Mouse (Mus musculus) kidney, embryonic 15.5 days (tissue): ENCODE data around the gene Wbp1l. TPM values are rescaled to one million over a fixed set of nuclear protein-coding genes. Genes with fewer than 3 reads are reported as not detected.
A peak's percentile ranks its signal among the peaks of the same experiment; 100 is the strongest.
"Not testable (repeated sequence)": the region's sequence is repeated elsewhere in the genome, so short reads cannot be mapped to it uniquely, and the experiment has no call there.

Experiments
- ATAC-seq: fragments of 200-750 bp; cut with Nextera tagmentation; replicated peaks from 2 replicates; pipeline ENCODE4 v1.8.0; 2017; ENCODE audit warnings: moderate TSS enrichment; ENCODE audit not compliant: low FRiP score
- H3K27ac ChIP-seq: fragments of 300-500 bp; sonication (generic); 2 replicates; pipeline ENCODE4 v1.5.1; 2015; ENCODE audit warnings: mild to moderate bottlenecking, inconsistent platforms
- H3K27me3 ChIP-seq: fragments of 300-500 bp; sonication (generic); 2 replicates; pipeline ENCODE4 v1.6.1; 2015; ENCODE audit warnings: inconsistent platforms
- H3K36me3 ChIP-seq: fragments of 300-500 bp; sonication (generic); 2 replicates; pipeline ENCODE4 v1.6.1; 2015; ENCODE audit warnings: inconsistent platforms
- H3K4me1 ChIP-seq: fragments of 300-500 bp; sonication (generic); 2 replicates; pipeline ENCODE4 v1.6.1; 2015; ENCODE audit warnings: inconsistent platforms
- H3K4me2 ChIP-seq: fragments of 300-500 bp; sonication (generic); 2 replicates; pipeline ENCODE4 v1.6.1; 2015; ENCODE audit warnings: moderate library complexity, mild to moderate bottlenecking, inconsistent platforms
- H3K4me3 ChIP-seq: fragments of 300-500 bp; sonication (generic); replicated peaks from 2 replicates; pipeline ENCODE4 v1.5.1; 2015; ENCODE audit warnings: mild to moderate bottlenecking, inconsistent platforms
- H3K9ac ChIP-seq: fragments of 300-500 bp; sonication (generic); 2 replicates; pipeline ENCODE4 v1.6.1; 2015; ENCODE audit warnings: mild to moderate bottlenecking, inconsistent platforms
- H3K9me3 ChIP-seq: fragments of 300-500 bp; sonication (generic); replicated peaks from 2 replicates; pipeline ENCODE4 v1.6.1; 2016; ENCODE audit warnings: inconsistent platforms
- WGBS: fragments of 180-500 bp; shearing (Covaris S2); methylation state at CpG from one replicate; pipeline ENCODE4 v1.1.7; 2015; ENCODE audit warnings: mixed read lengths; 5-methylcytosine and 5-hydroxymethylcytosine counted together
- polyA plus RNA-seq: library from polyadenylated mRNA; unstranded; fragments of >200 nt; fragmentation: Nextera tagmentation; extraction: Ambion mirVana; gene quantifications from 2 replicates; pipeline ENCODE4 v1.2.1, GENCODE M21; 2015

The Wbp1l gene
- polyA plus RNA-seq, result 46.4 and 51.3 TPM in 2 replicates

DNA sequence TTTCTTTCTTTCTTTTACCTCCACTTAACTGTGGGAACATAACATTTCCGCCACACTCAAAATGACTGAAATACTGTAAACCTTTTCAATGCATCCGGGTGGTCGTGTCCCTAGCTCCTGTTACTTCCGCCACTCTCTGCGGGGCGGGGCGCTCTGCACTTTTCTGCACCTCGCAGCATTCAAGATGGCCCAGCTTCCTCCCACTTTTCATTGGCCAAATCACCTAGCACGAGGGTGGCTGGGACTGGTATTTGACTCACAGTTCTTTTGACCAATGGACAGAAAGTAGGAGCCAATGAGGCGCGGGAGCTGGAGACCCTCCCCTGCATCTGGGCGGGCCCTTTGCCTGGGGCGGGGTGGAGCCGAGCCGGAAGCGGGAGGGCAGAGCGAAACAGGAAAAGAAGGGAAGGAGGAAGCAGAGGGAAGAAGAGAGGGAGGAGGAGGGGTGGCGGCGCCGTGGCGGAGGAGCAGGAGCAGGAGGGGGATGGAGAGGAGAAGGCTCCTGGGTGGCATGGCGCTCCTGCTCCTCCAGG, at the start of gene Wbp1l:
Gene Wbp1l, plus strand, starts transcription at position 365 of the 533 bp plus-strand sequence.
- Histone ChIP-seq H3K9me3 (no peaks in the 10 kb centered on the region), H3K27me3 (no peaks in the 10 kb centered on the region), H3K36me3 (peaks cover 36% of the 10 kb centered on the region), H3K4me1 (peaks cover 30% of the 10 kb centered on the region), H3K27ac (peak within 1 kb of the TSS; percentile 71), H3K4me2 (peak within 1 kb of the TSS; percentile 69), H3K9ac (peak within 1 kb of the TSS; percentile 92), H3K4me3 (peak within 1 kb of the TSS; percentile 95)
- peak; percentile 99 for ATAC-seq
- under 1% methylated on average over 22 of the region's 22 CpGs for WGBS

DNA sequence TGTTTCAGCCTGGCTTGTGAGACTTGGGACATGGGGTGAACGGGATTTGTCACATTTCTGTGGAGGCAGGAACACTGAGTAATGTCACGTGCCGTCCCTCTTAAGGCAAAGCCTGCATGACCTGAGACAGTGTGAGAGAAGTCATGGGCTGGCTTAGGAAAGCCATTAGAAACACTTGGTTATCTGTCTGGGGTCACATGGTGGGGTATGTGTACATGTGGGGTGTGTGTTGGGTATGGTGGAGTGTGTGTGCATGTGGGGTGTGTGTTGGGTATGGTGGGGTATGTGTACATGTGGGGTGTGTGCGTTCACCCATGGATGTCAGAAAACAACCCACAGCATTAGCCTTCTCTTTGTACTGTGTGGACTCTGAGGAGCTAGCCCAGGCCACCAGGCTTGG, 48.5 kb upstream of the Wbp1l start:
- peaks cover 7% of the 10 kb centered on the region; the same call in 1 of the 2 replicates for H3K4me1 ChIP-seq
- no peak overlapping the region for H3K4me3 ChIP-seq
- no peak overlapping the region for H3K27ac ChIP-seq
- no peak for ATAC-seq
- H3K9me3 ChIP-seq, result no peaks in the 10 kb centered on the region
- 91% methylated on average over 4 of the region's 4 CpGs for WGBS
- no peak overlapping the region for H3K4me2 ChIP-seq
- no peaks in the 10 kb centered on the region for H3K27me3 ChIP-seq
- H3K9ac ChIP-seq, result no peak overlapping the region
- peaks cover 62% of the 10 kb centered on the region for H3K36me3 ChIP-seq

DNA sequence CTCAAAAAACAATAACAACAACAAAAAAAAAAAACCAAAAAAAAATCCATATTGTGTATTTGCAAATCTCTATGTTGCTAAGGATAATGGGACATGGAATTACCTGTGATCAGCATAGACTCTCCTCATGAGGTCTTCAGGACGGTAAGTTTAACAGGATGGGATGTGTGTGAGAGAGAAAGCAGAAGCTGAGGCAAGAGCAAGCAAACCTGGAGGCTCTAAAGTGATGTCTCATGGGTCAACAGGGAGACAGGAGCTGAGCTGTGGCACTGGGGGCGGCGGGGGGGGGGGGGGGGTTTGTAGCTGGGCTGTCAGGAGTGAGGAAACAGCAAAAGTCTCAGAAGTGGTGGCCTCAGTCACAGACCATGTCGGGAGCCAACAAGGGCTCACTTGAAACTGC, 46.4 kb upstream of the Wbp1l start:
- H3K9me3 ChIP-seq, result no peaks in the 10 kb centered on the region
- H3K27ac ChIP-seq, result no peak overlapping the region
- H3K36me3 ChIP-seq, result peaks cover 76% of the 10 kb centered on the region
- H3K27me3 ChIP-seq, result no peaks in the 10 kb centered on the region
- no peak overlapping the region for H3K4me3 ChIP-seq
- ATAC-seq, result no peak
- no peak overlapping the region for H3K9ac ChIP-seq
- no peak overlapping the region for H3K4me2 ChIP-seq
- peaks cover 3% of the 10 kb centered on the region; the same call in 1 of the 2 replicates for H3K4me1 ChIP-seq
- WGBS, result 75% methylated on average over 4 of the region's 4 CpGs

DNA sequence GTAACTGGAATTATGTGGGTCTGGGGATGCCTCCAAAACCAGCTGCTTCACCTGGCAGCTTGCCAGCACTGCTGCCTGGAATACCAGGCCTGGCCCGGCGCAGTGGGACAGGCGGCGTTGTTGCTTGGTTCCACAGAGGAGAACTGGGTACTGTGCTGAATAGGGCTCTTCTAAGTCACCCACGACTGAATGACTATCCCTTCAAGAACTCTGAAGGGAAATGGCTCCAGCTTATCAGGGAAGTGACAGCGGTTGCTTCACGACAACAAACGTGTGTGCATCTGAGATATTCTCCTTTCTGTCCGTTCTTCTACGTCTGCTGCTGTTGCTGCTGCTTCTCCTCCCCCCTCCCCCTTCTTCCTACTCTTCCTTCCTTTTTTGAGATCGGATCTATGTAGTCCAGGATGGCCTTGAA, 45.3 kb upstream of the Wbp1l start:
- Histone ChIP-seq H3K4me2 (no peak overlapping the region), H3K9me3 (no peaks in the 10 kb centered on the region), H3K36me3 (peaks cover 77% of the 10 kb centered on the region), H3K27me3 (no peaks in the 10 kb centered on the region), H3K4me3 (no peak overlapping the region), H3K27ac (no peak overlapping the region), H3K4me1 (no peaks in the 10 kb centered on the region), H3K9ac (no peak overlapping the region)
- ATAC-seq, result no peak
- 72% methylated on average over 11 of the region's 11 CpGs for WGBS

DNA sequence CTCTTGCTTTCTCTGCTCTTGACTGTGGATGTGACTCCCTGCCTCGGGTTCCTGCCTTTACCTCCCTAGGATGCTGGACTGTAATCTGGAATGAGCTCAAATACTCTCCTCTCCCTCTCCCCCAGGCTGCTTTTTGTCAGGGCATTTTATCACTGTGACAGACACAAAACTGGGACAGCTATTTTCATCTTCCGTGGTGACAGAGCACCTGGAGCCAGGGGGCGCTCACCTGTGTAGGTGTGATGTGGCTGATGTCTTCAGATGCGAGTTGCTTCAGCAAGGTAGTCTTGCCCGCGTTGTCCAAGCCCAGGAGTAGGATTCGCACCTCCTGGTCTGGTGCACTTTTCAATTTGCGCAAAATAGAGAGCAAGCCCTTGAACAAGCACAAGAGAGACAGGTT, 40.9 kb upstream of the Wbp1l start:
- H3K9ac ChIP-seq, result no peak overlapping the region
- no peaks in the 10 kb centered on the region for H3K27me3 ChIP-seq
- no peaks in the 10 kb centered on the region for H3K4me1 ChIP-seq
- H3K4me3 ChIP-seq, result no peak overlapping the region
- H3K27ac ChIP-seq, result no peak overlapping the region
- WGBS, result 80% methylated on average over 8 of the region's 8 CpGs
- no peaks in the 10 kb centered on the region for H3K9me3 ChIP-seq
- H3K4me2 ChIP-seq, result no peak overlapping the region
- no peak for ATAC-seq
- H3K36me3 ChIP-seq, result peaks cover 55% of the 10 kb centered on the region

DNA sequence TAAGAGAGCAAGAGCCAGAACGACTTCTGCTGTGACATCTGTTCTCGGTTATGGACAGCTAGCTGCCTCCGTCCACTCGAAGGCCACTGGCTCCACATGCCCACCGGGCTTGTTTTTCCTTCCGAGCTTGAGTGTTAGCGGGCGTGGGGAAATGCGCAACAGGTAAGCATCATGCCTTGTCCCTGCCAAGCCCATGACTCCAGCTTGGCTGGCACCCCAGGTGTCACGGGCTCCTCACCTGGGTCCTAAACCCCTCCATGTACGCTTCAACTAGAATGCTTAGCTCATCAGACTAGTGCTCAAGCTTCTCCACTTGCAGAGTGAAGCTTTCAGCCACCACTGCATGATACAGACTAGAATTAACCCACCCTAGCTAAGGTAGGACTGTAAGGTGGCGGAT, 40.3 kb upstream of the Wbp1l start:
- Histone ChIP-seq H3K27ac (0 out of 2 replicates have a peak overlapping the region, but pooled peaks have one; percentile 4), H3K9me3 (no peaks in the 10 kb centered on the region), H3K9ac (no peak overlapping the region), H3K27me3 (no peaks in the 10 kb centered on the region), H3K4me2 (no peak overlapping the region), H3K36me3 (peaks cover 51% of the 10 kb centered on the region), H3K4me3 (no peak overlapping the region), H3K4me1 (no peaks in the 10 kb centered on the region)
- 78% methylated on average over 12 of the region's 12 CpGs for WGBS
- ATAC-seq, result no peak

- no peak overlapping the region for H3K4me2 ChIP-seq
- ATAC-seq, result no peak
- 28% methylated on average over 1 of the region's 1 CpGs for WGBS
- H3K4me3 ChIP-seq, result no peak overlapping the region
- no peaks in the 10 kb centered on the region for H3K9me3 ChIP-seq
- H3K36me3 ChIP-seq, result peaks cover 20% of the 10 kb centered on the region
- no peaks in the 10 kb centered on the region for H3K4me1 ChIP-seq
- no peak overlapping the region for H3K9ac ChIP-seq
- H3K27ac ChIP-seq, result no peak overlapping the region; the same call in 1 of the 2 replicates
- no peaks in the 10 kb centered on the region for H3K27me3 ChIP-seq
Measured at GRCm38 (mm10) chr19:46562132-46562531, 36.8 kb upstream of the Wbp1l start.

DNA sequence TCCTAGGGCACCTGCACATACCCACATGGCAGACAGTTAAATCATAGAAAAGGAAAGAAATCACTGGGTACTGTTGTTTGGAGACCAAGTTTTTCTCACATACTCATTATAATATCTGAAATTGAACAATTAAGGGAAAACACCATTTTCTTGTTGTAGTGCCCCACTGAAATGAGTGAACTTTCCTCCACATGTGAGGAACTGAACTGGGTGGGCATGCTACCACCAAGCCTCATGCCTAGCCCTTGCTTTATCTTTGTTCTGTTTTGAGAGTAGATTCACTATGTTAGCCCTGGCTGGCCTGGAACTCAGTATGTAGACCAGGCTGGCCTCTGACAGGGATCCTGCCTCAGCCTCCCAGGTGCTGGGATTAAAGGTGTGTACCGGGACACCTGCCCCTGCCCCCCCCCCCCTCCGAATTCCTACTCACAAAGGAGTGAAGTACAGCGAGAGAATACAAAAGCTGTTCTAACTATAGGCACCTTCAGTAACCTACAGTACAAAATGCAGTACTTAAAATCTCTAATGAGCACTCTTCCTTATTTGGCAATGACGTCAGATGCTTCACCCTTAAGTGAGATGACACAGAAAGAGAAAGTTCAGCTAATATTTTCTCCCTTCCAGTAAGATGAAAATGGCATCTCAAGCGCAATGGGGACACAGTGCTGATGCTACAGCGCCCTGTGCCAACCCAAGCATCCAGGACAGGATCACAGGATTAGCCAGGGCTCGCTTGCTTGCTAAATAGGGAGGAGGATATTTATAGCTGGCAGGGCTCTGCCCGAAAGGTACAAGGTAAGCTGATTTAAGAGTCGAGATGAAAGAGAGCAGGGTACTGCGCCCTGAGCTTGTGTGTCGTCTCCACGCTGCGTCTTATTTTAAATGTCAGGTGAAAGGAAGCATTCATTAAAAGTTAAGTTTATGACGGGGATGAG, 36.0 kb upstream of the Wbp1l start:
- ATAC-seq, result no peak
- H3K9ac ChIP-seq, result no peak overlapping the region
- no peaks in the 10 kb centered on the region for H3K9me3 ChIP-seq
- no peak overlapping the region for H3K4me2 ChIP-seq
- 81% methylated on average over 14 of the region's 14 CpGs for WGBS
- peaks cover 13% of the 10 kb centered on the region for H3K36me3 ChIP-seq
- no peak overlapping the region for H3K4me3 ChIP-seq
- H3K27me3 ChIP-seq, result no peaks in the 10 kb centered on the region
- H3K4me1 ChIP-seq, result no peaks in the 10 kb centered on the region
- H3K27ac ChIP-seq, result no peak overlapping the region; the same call in 1 of the 2 replicates

DNA sequence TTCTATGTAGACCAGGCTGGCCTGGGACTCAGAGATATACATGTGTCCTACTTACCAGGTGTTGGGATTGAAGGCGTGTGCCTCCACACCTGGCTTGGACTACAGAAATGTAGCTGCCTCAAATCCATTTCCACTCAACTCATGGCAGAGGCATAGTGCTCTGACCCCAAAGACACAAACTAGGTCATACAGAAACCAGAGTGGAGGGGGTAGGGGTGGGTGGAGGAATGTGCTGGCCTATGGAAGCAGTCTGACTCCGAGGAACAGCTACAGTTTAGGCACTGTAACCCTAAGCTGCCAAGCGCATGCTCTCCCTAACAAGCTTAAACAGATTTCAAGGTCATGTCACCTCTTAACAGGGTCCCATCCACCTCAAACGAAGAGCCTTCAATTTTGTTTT, 35.3 kb upstream of the Wbp1l start:
- Histone ChIP-seq H3K27me3 (no peaks in the 10 kb centered on the region), H3K9me3 (no peaks in the 10 kb centered on the region), H3K4me2 (no peak overlapping the region), H3K9ac (no peak overlapping the region), H3K36me3 (peaks cover 9% of the 10 kb centered on the region; the same call in 1 of the 2 replicates), H3K4me1 (no peaks in the 10 kb centered on the region), H3K4me3 (no peak overlapping the region), H3K27ac (no peak overlapping the region)
- no peak for ATAC-seq
- 77% methylated on average over 4 of the region's 4 CpGs for WGBS

- no peak overlapping the region for H3K4me3 ChIP-seq
- no peaks in the 10 kb centered on the region for H3K9me3 ChIP-seq
- 88% methylated on average over 14 of the region's 14 CpGs for WGBS
- no peak overlapping the region for H3K9ac ChIP-seq
- H3K4me1 ChIP-seq, result no peaks in the 10 kb centered on the region
- no peak for ATAC-seq
- no peak overlapping the region for H3K4me2 ChIP-seq
- peaks cover 9% of the 10 kb centered on the region; the same call in 1 of the 2 replicates for H3K36me3 ChIP-seq
- no peaks in the 10 kb centered on the region for H3K27me3 ChIP-seq
- no peak overlapping the region for H3K27ac ChIP-seq
Measured at GRCm38 (mm10) chr19:46564043-46564462, 34.8 kb upstream of the Wbp1l start.

DNA sequence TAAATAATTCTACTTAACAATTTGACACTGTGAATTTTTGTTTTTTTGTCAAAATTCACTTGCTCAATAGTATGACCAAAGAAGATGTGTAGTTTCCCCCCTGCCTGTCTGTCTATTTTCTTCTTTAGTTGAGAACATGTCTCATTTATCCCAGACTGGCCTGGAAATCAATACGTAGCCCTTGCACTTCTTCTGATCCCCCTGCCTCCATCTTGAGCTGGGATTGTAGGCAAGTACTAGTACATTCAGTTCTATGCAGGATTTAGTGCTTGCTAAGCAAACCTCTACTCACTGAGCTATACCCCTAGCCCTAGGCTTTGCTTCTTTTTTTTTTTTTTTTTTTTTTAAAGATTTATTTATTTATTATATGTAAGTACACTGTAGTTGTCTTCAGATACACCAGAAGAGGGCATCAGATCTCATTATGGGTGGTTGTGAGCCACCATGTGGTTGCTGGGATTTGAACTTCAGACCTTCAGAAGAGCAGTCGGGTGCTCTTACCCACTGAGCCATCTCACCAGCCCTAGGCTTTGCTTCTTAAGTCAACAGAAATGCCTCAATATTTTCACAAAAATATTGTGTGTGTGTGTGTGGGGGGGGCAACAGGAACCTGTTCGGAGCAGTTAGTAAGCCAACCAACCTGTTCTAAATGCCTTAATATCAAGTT, 27.5 kb upstream of the Wbp1l start:
- Histone ChIP-seq H3K4me2 (peak overlapping the region; percentile 70), H3K4me1 (peaks cover 31% of the 10 kb centered on the region), H3K4me3 (peak overlapping the region; percentile 65), H3K9ac (0 out of 2 replicates have a peak overlapping the region, but pooled peaks have one; percentile 59)
- H3K27me3 ChIP-seq, H3K9me3 ChIP-seq, H3K36me3 ChIP-seq, H3K27ac ChIP-seq, ATAC-seq: not testable (repeated sequence)
- WGBS, result 83% methylated on average over 3 of the region's 3 CpGs

- Histone ChIP-seq H3K27ac (no peak overlapping the region), H3K4me2 (peak overlapping the region; percentile 70)
- no peak for ATAC-seq
Measured at GRCm38 (mm10) chr19:46571878-46572244, 27.0 kb upstream of the Wbp1l start.

More at GRCm38 (mm10) chr19:46571878-46572244, 27.0 kb upstream of the Wbp1l start:
- H3K4me1 ChIP-seq, result peaks cover 33% of the 10 kb centered on the region
- 20% methylated on average over 10 of the region's 10 CpGs for WGBS
- H3K4me3 ChIP-seq, result peak overlapping the region; percentile 65
- peak overlapping the region; percentile 59 for H3K9ac ChIP-seq
- H3K9me3 ChIP-seq, result no peaks in the 10 kb centered on the region
- no peaks in the 10 kb centered on the region for H3K36me3 ChIP-seq
- no peaks in the 10 kb centered on the region for H3K27me3 ChIP-seq
